Mouse (Mus musculus) lung, embryonic 14.5 days (tissue): Measurements from ENCODE around the gene Nup88. TPM values are rescaled to one million over a fixed set of nuclear protein-coding genes. Genes with fewer than 3 reads are reported as not detected.

Experiments
- ATAC-seq: fragments of 200-750 bp; cut with Nextera tagmentation; 2 replicates; pipeline ENCODE4 v1.8.0; 2017; ENCODE audit warnings: mild to moderate bottlenecking, moderate TSS enrichment, moderate library complexity; ENCODE audit not compliant: insufficient read depth
- DNase-seq: peaks from one replicate; pipeline ENCODE4 v3.0.0-alpha.2; 2015
- H3K27ac ChIP-seq: fragments of 300-500 bp; sonication (generic); 2 replicates; pipeline ENCODE4 v1.5.1; 2014; ENCODE audit warnings: low read depth, mild to moderate bottlenecking, moderate library complexity
- H3K27me3 ChIP-seq: fragments of 300-500 bp; sonication (generic); 2 replicates; pipeline ENCODE4 v1.6.1; 2014; ENCODE audit warnings: low read length, control low read depth; ENCODE audit not compliant: insufficient read depth
- H3K36me3 ChIP-seq: fragments of 300-500 bp; sonication (generic); 2 replicates; pipeline ENCODE4 v1.6.1; 2014; ENCODE audit warnings: control low read depth; ENCODE audit not compliant: insufficient read depth
- H3K4me1 ChIP-seq: fragments of 300-500 bp; sonication (generic); 2 replicates; pipeline ENCODE4 v1.6.1; 2014; ENCODE audit warnings: antibody characterized with exemption, control low read depth; ENCODE audit not compliant: insufficient read depth
- H3K4me2 ChIP-seq: fragments of 300-500 bp; sonication (generic); 2 replicates; pipeline ENCODE4 v1.6.1; 2014; ENCODE audit warnings: mild to moderate bottlenecking
- H3K4me3 ChIP-seq: fragments of 300-500 bp; sonication (generic); 2 replicates; pipeline ENCODE4 v1.5.1; 2014; ENCODE audit warnings: low read depth, low read length
- H3K9ac ChIP-seq: fragments of 300-500 bp; sonication (generic); 2 replicates; pipeline ENCODE4 v1.6.1; 2014
- H3K9me3 ChIP-seq: fragments of 300-500 bp; sonication (generic); 2 replicates; pipeline ENCODE4 v1.6.1; 2016; ENCODE audit warnings: low read depth, low read length, control low read depth
- CTCF ChIP-seq: IDR thresholded peaks from 2 replicates; pipeline ENCODE4 v1.5.1; 2016; ENCODE audit warnings: antibody characterized with exemption, low read depth
- WGBS: fragments of 180-500 bp; shearing (Covaris S2); extraction: QIAGEN DNeasy Blood & Tissue Kit; methylation state at CpG from one replicate; pipeline ENCODE4 v1.1.7; 2014; 5-methylcytosine and 5-hydroxymethylcytosine counted together
- polyA plus RNA-seq: library from polyadenylated mRNA; unstranded; fragments of >200 nt; fragmentation: Nextera tagmentation; extraction: Ambion mirVana; gene quantifications from 2 replicates; pipeline ENCODE4 v1.2.1, GENCODE M21; 2014

Gene Nup88
- polyA plus RNA-seq, 1 experiment from 2014 or later = 135 TPM

- no peak for TF ChIP-seq CTCF
- Histone ChIP-seq H3K9me3 (no peaks in the 10 kb centered on the region), H3K4me3 (peak overlapping the region; percentile 88), H3K9ac (peak overlapping the region; percentile 41; the same call in 1 of the 2 replicates), H3K4me1 (peaks cover 7% of the 10 kb centered on the region; the same call in 1 of the 2 replicates), H3K4me2 (peak overlapping the region; percentile 84), H3K36me3 (peaks cover 33% of the 10 kb centered on the region), H3K27ac (peak overlapping the region; percentile 60), H3K27me3 (no peaks in the 10 kb centered on the region)
- ATAC-seq = no peak
- peak; percentile 15 for DNase-seq
- WGBS = 56% methylated on average over 5 of the region's 5 CpGs
These were observed 35.3 kb upstream of the Nup88 start for GRCm38 (mm10) chr11:71005046-71005445.

- H3K36me3 ChIP-seq = peaks cover 33% of the 10 kb centered on the region
- peak within 1 kb of the TSS; percentile 69 for H3K27ac ChIP-seq
- ATAC-seq = peak; percentile 96
- peak; percentile 99 for DNase-seq
- peak within 1 kb of the TSS; percentile 65 for H3K9ac ChIP-seq
- TF ChIP-seq CTCF = peak; percentile 66
- no peaks in the 10 kb centered on the region for H3K9me3 ChIP-seq
- H3K27me3 ChIP-seq = no peaks in the 10 kb centered on the region
- peaks cover 7% of the 10 kb centered on the region; the same call in 1 of the 2 replicates for H3K4me1 ChIP-seq
- peak within 1 kb of the TSS; percentile 88 for H3K4me3 ChIP-seq
- H3K4me2 ChIP-seq = peak within 1 kb of the TSS; percentile 84
- under 1% methylated on average over 35 of the region's 35 CpGs for WGBS
These were observed 34.6 kb upstream of the Nup88 start, which contains the start of gene Dhx33 for GRCm38 (mm10) chr11:71004316-71004773. Dhx33 (minus strand) TSS chr11:71004437.

GRCm38 (mm10) chr11:71003611-71004315 lies 34.0 kb upstream of the Nup88 start:
- DNase-seq = peak; percentile 46
- H3K4me1 ChIP-seq = peaks cover 7% of the 10 kb centered on the region; the same call in 1 of the 2 replicates

GRCm38 (mm10) chr11:71001167-71001566 lies 31.4 kb upstream of the Nup88 start:
- no peak for ATAC-seq
- no peak for TF ChIP-seq CTCF

More at GRCm38 (mm10) chr11:71003611-71004315, 34.0 kb upstream of the Nup88 start:
- Histone ChIP-seq H3K27me3 (no peaks in the 10 kb centered on the region), H3K9me3 (no peaks in the 10 kb centered on the region), H3K4me2 (peak overlapping the region; percentile 84), H3K4me3 (peak overlapping the region; percentile 88), H3K36me3 (peaks cover 33% of the 10 kb centered on the region), H3K27ac (peak overlapping the region; percentile 69; the same call in 1 of the 2 replicates), H3K9ac (peak overlapping the region; percentile 65)
- ATAC-seq = peak; percentile 84
- no peak for TF ChIP-seq CTCF
- WGBS = under 1% methylated on average over 49 of the region's 49 CpGs

GRCm38 (mm10) chr11:70982557-70983228 lies 12.9 kb upstream of the Nup88 start, which contains the start of gene C1qbp:
C1qbp (minus strand) TSS chr11:70983026.
- Histone ChIP-seq H3K9ac (peak within 1 kb of the TSS; percentile 92), H3K9me3 (no peaks in the 10 kb centered on the region), H3K4me2 (peak within 1 kb of the TSS; percentile 71), H3K4me3 (peak within 1 kb of the TSS; percentile 98), H3K36me3 (peaks cover 76% of the 10 kb centered on the region), H3K27ac (peak within 1 kb of the TSS; percentile 58; the same call in 1 of the 2 replicates), H3K4me1 (peaks cover 3% of the 10 kb centered on the region; the same call in 1 of the 2 replicates), H3K27me3 (no peaks in the 10 kb centered on the region)
- peak; percentile 94 for TF ChIP-seq CTCF
- ATAC-seq (peak; percentile 96), DNase-seq (peak; percentile 95)
- WGBS = under 1% methylated on average over 60 of the region's 64 CpGs

More at GRCm38 (mm10) chr11:71001167-71001566, 31.4 kb upstream of the Nup88 start:
- DNase-seq = no peak
- Histone ChIP-seq H3K27me3 (no peaks in the 10 kb centered on the region), H3K9ac (no peak overlapping the region), H3K4me1 (peaks cover 7% of the 10 kb centered on the region; the same call in 1 of the 2 replicates), H3K27ac (no peak overlapping the region), H3K4me2 (no peak overlapping the region), H3K36me3 (peaks cover 45% of the 10 kb centered on the region), H3K4me3 (no peak overlapping the region), H3K9me3 (no peaks in the 10 kb centered on the region)
- 85% methylated on average over 4 of the region's 4 CpGs for WGBS

GRCm38 (mm10) chr11:70982030-70982429 lies 12.3 kb upstream of the Nup88 start:
- no peak for TF ChIP-seq CTCF
- peak overlapping the region; percentile 71 for H3K4me2 ChIP-seq
- no peak for ATAC-seq
- peaks cover 3% of the 10 kb centered on the region; the same call in 1 of the 2 replicates for H3K4me1 ChIP-seq
- H3K4me3 ChIP-seq = peak overlapping the region; percentile 98
- no peak for DNase-seq
- no peaks in the 10 kb centered on the region for H3K9me3 ChIP-seq
- 7% methylated on average over 12 of the region's 12 CpGs for WGBS
- peaks cover 76% of the 10 kb centered on the region for H3K36me3 ChIP-seq
- H3K27me3 ChIP-seq = no peaks in the 10 kb centered on the region
- peak overlapping the region; percentile 92 for H3K9ac ChIP-seq
- H3K27ac ChIP-seq = no peak overlapping the region
